Mouse (Mus musculus) stomach, postnatal 0 days (tissue): ENCODE data around the gene Rfwd3. TPM values are rescaled to one million over a fixed set of nuclear protein-coding genes. Genes with fewer than 3 reads are reported as not detected.
"Not testable (repeated sequence)": the region's sequence is repeated elsewhere in the genome, so short reads cannot be mapped to it uniquely, and the experiment has no call there.

Experiments
- ATAC-seq: fragments of 200-750 bp; cut with Nextera tagmentation; 2 replicates; pipeline ENCODE4 v1.8.0; 2017; ENCODE audit not compliant: low FRiP score, low TSS enrichment
- DNase-seq: peaks from one replicate; pipeline ENCODE4 v3.0.0-alpha.2; 2016; ENCODE audit warnings: low spot score
- H3K27ac ChIP-seq: fragments of 300-500 bp; sonication (generic); replicated peaks from 2 replicates; pipeline ENCODE4 v1.5.1; 2014; ENCODE audit warnings: mild to moderate bottlenecking, control low read depth
- H3K27me3 ChIP-seq: fragments of 300-500 bp; sonication (generic); 2 replicates; pipeline ENCODE4 v1.6.1; 2014; ENCODE audit warnings: low read length; ENCODE audit not compliant: control insufficient read depth, insufficient read depth
- H3K36me3 ChIP-seq: fragments of 300-500 bp; sonication (generic); 2 replicates; pipeline ENCODE4 v1.6.1; 2014; ENCODE audit warnings: low read length, mixed read lengths; ENCODE audit not compliant: control insufficient read depth, insufficient read depth
- H3K4me1 ChIP-seq: fragments of 300-500 bp; sonication (generic); replicated peaks from 2 replicates; pipeline ENCODE4 v1.6.1; 2014; ENCODE audit warnings: antibody characterized with exemption; ENCODE audit not compliant: control insufficient read depth, insufficient read depth
- H3K4me2 ChIP-seq: fragments of 300-500 bp; sonication (generic); replicated peaks from 2 replicates; pipeline ENCODE4 v1.6.1; 2014; ENCODE audit warnings: low read depth, mild to moderate bottlenecking, control low read depth, moderate library complexity
- H3K4me3 ChIP-seq: fragments of 300-500 bp; sonication (generic); 2 replicates; pipeline ENCODE4 v1.5.1; 2014; ENCODE audit warnings: low read depth, low read length, control low read depth
- H3K9ac ChIP-seq: fragments of 300-500 bp; sonication (generic); 2 replicates; pipeline ENCODE4 v1.6.1; 2014; ENCODE audit warnings: mild to moderate bottlenecking, low read length, control low read depth, mixed read lengths
- H3K9me3 ChIP-seq: fragments of 300-500 bp; sonication (generic); 2 replicates; pipeline ENCODE4 v1.6.1; 2016; ENCODE audit warnings: low read length; ENCODE audit not compliant: control insufficient read depth
- CTCF ChIP-seq: IDR thresholded peaks from 2 replicates; pipeline ENCODE4 v1.5.1; 2016; ENCODE audit warnings: antibody characterized with exemption, low read depth, mild to moderate bottlenecking, moderate library complexity
- EP300 ChIP-seq: optimal IDR thresholded peaks from 2 replicates; pipeline ENCODE3; 2016; ENCODE audit warnings: antibody characterized with exemption
- WGBS: fragments of 180-500 bp; shearing (Covaris S2); extraction: QIAGEN DNeasy Blood & Tissue Kit; methylation state at CpG from one replicate; pipeline ENCODE4 v1.1.7; 2014; 5-methylcytosine and 5-hydroxymethylcytosine counted together
- polyA plus RNA-seq: library from polyadenylated mRNA; unstranded; fragments of >200 nt; fragmentation: Nextera tagmentation; extraction: Ambion mirVana; gene quantifications from 2 replicates; pipeline ENCODE4 v1.2.1, GENCODE M21; 2015

Gene Rfwd3
- polyA plus RNA-seq, 1 experiment from 2014 or later: 12.5 TPM

DNA sequence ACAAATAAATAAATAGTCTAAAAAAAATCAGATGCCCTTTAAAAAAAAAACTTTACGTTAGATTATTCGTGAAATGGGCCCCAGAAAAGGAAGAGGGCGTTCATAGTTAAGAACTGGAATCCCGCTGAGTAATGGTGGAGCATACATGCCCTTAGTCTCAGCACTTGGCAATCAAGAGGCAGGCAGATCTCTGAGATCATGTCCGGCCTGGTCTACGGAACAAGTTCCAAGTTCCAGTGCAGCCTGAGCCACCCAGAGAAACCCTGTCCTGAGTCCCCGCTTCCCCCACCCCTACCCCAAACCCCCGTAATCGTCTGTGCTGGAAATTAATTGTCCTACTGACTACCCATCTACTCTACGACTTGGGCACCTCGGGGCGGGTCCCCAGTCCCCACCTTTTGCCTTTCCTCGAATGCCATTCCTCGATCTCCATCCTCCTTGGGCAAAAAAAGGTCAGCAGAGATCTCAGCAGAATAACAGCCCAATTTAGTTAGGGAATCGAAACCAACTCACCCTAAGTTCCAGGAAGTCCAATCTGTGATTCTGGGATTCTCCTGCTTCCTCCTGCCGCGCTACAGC lies 37.4 kb upstream of the Rfwd3 start:
- no peak overlapping the region for H3K27ac ChIP-seq
- ATAC-seq: no peak
- WGBS: 25% methylated on average over 17 of the region's 17 CpGs
- H3K36me3 ChIP-seq: no peaks in the 10 kb centered on the region
- H3K9ac ChIP-seq: peak overlapping the region; percentile 57
- no peaks in the 10 kb centered on the region for H3K27me3 ChIP-seq
- H3K9me3 ChIP-seq: no peaks in the 10 kb centered on the region
- peak overlapping the region; percentile 82 for H3K4me2 ChIP-seq
- H3K4me3 ChIP-seq: peak overlapping the region; percentile 54
- DNase-seq: no peak
- TF ChIP-seq EP300 (no peak), CTCF (no peak)
- H3K4me1 ChIP-seq: no peaks in the 10 kb centered on the region

DNA sequence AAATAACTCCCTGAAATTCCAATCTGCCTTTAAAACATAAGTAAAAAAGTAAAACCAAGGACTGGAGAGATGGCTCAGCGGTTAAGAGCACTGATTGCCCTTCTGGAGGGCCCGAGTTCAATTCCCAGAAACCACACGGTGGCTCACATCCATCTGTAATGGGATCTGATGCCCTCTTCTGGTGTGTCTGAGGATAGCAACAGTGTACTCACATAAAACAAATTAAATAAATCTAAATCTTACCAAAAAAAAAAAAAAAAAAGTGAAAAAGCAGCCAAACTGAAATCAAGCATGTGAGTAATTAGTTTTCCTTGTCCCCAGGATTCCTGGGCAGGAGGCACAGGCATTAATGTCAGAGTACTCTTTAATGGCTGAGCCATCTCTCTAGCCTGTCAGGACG lies 36.7 kb upstream of the Rfwd3 start:
- Histone ChIP-seq H3K4me2 (no peak overlapping the region), H3K4me1 (no peaks in the 10 kb centered on the region), H3K9me3 (no peaks in the 10 kb centered on the region), H3K27ac (no peak overlapping the region), H3K36me3 (no peaks in the 10 kb centered on the region), H3K27me3 (no peaks in the 10 kb centered on the region), H3K9ac (no peak overlapping the region), H3K4me3 (no peak overlapping the region)
- ATAC-seq: no peak
- peak; percentile 26; the same call in 1 of the 2 replicates for TF ChIP-seq CTCF
- TF ChIP-seq EP300: no peak
- no peak for DNase-seq
- whole genome bisulfite sequencing: 80% methylated on average over 4 of the region's 4 CpGs

GRCm38 (mm10) chr8:111325222-111325790 lies 25.3 kb upstream of the Rfwd3 start:
- no peak overlapping the region for H3K4me3 ChIP-seq
- no peak overlapping the region for H3K4me2 ChIP-seq
- H3K4me1 ChIP-seq: no peaks in the 10 kb centered on the region
- H3K27ac ChIP-seq: no peak overlapping the region
- TF ChIP-seq CTCF: no peak
- TF ChIP-seq EP300: no peak
- no peaks in the 10 kb centered on the region for H3K36me3 ChIP-seq
- WGBS: 72% methylated on average over 6 of the region's 6 CpGs
- H3K9me3 ChIP-seq: no peaks in the 10 kb centered on the region
- H3K27me3 ChIP-seq: no peaks in the 10 kb centered on the region
- no peak for DNase-seq
- ATAC-seq: no peak
- no peak overlapping the region for H3K9ac ChIP-seq

DNA sequence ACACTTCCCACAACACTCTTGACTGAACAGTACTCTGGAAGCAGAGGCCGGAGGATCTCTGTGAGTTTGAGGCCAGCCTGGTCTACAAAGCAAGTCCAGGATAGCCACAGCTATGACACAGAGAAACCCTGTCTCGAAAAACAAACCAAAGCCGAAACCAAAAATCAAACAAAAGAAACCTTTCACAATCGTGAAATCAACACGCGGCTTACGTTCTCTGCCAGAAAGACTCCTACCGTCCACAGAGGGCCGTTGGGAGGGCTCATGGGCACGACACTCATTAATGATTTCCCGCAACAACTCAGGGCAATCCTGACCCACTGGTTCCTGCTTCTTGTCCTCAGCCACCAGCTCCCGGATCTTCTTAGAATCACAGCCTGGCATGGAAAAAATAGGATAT lies 14.7 kb upstream of the Rfwd3 start:
- no peak overlapping the region for H3K27ac ChIP-seq
- 83% methylated on average over 12 of the region's 12 CpGs for WGBS

GRCm38 (mm10) chr8:111313961-111314360 lies 13.9 kb upstream of the Rfwd3 start:
- 96% methylated on average over 6 of the region's 6 CpGs for WGBS
- DNase-seq, H3K4me3 ChIP-seq, H3K27ac ChIP-seq, H3K4me2 ChIP-seq, H3K4me1 ChIP-seq, H3K27me3 ChIP-seq, H3K9ac ChIP-seq, H3K36me3 ChIP-seq, ATAC-seq, H3K9me3 ChIP-seq: not testable (repeated sequence)

More for the DNA sequence above, 14.7 kb upstream of the Rfwd3 start:
- no peaks in the 10 kb centered on the region for H3K27me3 ChIP-seq
- H3K4me3 ChIP-seq: no peak overlapping the region
- no peaks in the 10 kb centered on the region for H3K9me3 ChIP-seq
- ATAC-seq: no peak
- H3K4me2 ChIP-seq: no peak overlapping the region
- no peaks in the 10 kb centered on the region for H3K4me1 ChIP-seq
- TF ChIP-seq EP300: no peak
- TF ChIP-seq CTCF: no peak
- no peak overlapping the region for H3K9ac ChIP-seq
- no peaks in the 10 kb centered on the region for H3K36me3 ChIP-seq
- no peak for DNase-seq

- ATAC-seq (no peak), DNase-seq (no peak)
- no peaks in the 10 kb centered on the region for H3K4me1 ChIP-seq
- H3K9ac ChIP-seq: no peak overlapping the region
- TF ChIP-seq EP300 (no peak), CTCF (peak; percentile 50)
- H3K9me3 ChIP-seq: no peaks in the 10 kb centered on the region
- H3K4me3 ChIP-seq: no peak overlapping the region
- no peaks in the 10 kb centered on the region for H3K27me3 ChIP-seq
- WGBS: 75% methylated on average over 3 of the region's 3 CpGs
- no peak overlapping the region for H3K4me2 ChIP-seq
- no peak overlapping the region for H3K27ac ChIP-seq
- H3K36me3 ChIP-seq: no peaks in the 10 kb centered on the region
Observed at GRCm38 (mm10) chr8:111312758-111313162, 12.7 kb upstream of the Rfwd3 start.

DNA sequence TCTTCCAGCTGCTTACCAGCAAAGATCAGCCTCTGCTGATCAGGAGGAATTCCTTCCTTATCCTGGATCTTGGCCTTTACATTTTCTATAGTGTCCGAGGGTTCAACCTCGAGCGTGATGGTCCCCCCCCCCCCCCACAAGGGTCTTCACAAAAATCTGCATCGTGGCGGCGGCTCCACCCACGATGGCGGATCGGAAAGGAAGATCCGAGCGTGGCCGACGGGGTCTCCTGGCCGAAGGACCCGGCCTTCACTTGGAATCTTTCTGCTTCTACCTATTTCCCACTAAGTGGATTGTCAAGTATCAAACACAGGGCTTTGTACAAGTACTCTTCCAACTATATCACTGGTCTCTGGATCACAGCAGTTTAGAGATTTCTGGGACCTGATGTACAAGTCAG lies 10.0 kb upstream of the Rfwd3 start:
- H3K4me3 ChIP-seq, H3K4me2 ChIP-seq, H3K9ac ChIP-seq, H3K27me3 ChIP-seq, H3K9me3 ChIP-seq, ATAC-seq, H3K27ac ChIP-seq, H3K36me3 ChIP-seq, DNase-seq, H3K4me1 ChIP-seq: not testable (repeated sequence)
- WGBS: 91% methylated on average over 15 of the region's 15 CpGs
